Mouse (Mus musculus) forebrain, embryonic 12.5 days (tissue): Measurements from ENCODE around the gene Poln. TPM values are rescaled to one million over a fixed set of nuclear protein-coding genes. Genes with fewer than 3 reads are reported as not detected.

ENCODE experiments used
- ATAC-seq: fragments of 200-750 bp; cut with Nextera tagmentation; 2 replicates; pipeline ENCODE4 v1.8.0; 2017; ENCODE audit warnings: moderate TSS enrichment; ENCODE audit not compliant: low FRiP score
- H3K27ac ChIP-seq: fragments of 300-500 bp; sonication (generic); 2 replicates; pipeline ENCODE4 v1.5.1; 2016; ENCODE audit warnings: mild to moderate bottlenecking
- H3K27me3 ChIP-seq: fragments of 300-500 bp; sonication (generic); 2 replicates; pipeline ENCODE4 v1.6.1; 2016; ENCODE audit warnings: mild to moderate bottlenecking
- H3K36me3 ChIP-seq: fragments of 300-500 bp; sonication (generic); replicated peaks from 2 replicates; pipeline ENCODE4 v1.6.1; 2016; ENCODE audit warnings: mild to moderate bottlenecking
- H3K4me1 ChIP-seq: fragments of 300-500 bp; sonication (generic); 2 replicates; pipeline ENCODE4 v1.6.1; 2016
- H3K4me2 ChIP-seq: fragments of 300-500 bp; sonication (generic); 2 replicates; pipeline ENCODE4 v1.6.1; 2016; ENCODE audit warnings: mild to moderate bottlenecking, moderate library complexity
- H3K4me3 ChIP-seq: fragments of 300-500 bp; sonication (generic); replicated peaks from 2 replicates; pipeline ENCODE4 v1.5.1; 2016; ENCODE audit warnings: mild to moderate bottlenecking
- H3K9ac ChIP-seq: fragments of 300-500 bp; sonication (generic); 2 replicates; pipeline ENCODE4 v1.6.1; 2016; ENCODE audit warnings: mild to moderate bottlenecking
- H3K9me3 ChIP-seq: fragments of 300-500 bp; sonication (generic); 2 replicates; pipeline ENCODE4 v1.6.1; 2016
- WGBS: fragments of 180-500 bp; shearing (Covaris S2); methylation state at CpG from one replicate; pipeline ENCODE4 v1.1.7; 2016; 5-methylcytosine and 5-hydroxymethylcytosine counted together
- polyA plus RNA-seq: library from polyadenylated mRNA; unstranded; fragments of >200 nt; fragmentation: Nextera tagmentation; extraction: Ambion mirVana; gene quantifications from 2 replicates; pipeline ENCODE4 v1.2.1, GENCODE M21; 2016

The Poln gene
- polyA plus RNA-seq, 1 experiment from 2014 or later, result 0.80 TPM

DNA sequence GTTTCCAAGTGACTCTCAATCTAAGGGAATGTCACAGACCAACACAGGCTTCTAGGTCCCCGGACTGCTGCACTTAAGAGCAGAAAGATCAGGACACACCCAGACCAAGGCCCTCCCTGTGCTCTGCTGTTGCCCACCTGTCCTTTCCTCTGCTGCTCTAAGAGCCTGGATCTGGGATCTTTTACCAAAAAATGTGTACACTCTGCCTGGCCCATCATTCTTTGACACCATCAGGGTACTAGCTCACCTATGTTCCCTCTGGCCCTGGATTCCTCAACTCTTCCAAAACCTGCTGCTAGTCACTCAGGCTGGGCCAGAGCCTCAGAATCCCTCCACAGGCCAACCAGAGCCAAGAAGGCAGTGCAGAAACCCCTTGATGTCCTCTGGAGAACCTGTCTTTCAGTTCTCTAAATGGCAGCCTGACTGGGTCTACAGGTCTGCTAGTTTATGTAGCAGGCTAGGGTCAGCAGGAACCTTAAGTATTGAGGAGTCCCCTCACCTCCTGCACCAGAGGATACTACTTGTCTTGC, 15.9 kb upstream of the Poln start:
- H3K27me3 ChIP-seq, result peaks cover 26% of the 10 kb centered on the region
- 89% methylated on average over 1 of the region's 1 CpGs for WGBS
- peak overlapping the region; percentile 94; the same call in 1 of the 2 replicates for H3K4me2 ChIP-seq
- no peak for ATAC-seq
- no peak overlapping the region for H3K27ac ChIP-seq
- no peak overlapping the region for H3K9ac ChIP-seq
- no peak overlapping the region for H3K4me3 ChIP-seq
- peaks cover 43% of the 10 kb centered on the region for H3K4me1 ChIP-seq
- 0 out of 2 replicates have a peak, but pooled peaks cover under 1% of the 10 kb centered on the region for H3K36me3 ChIP-seq
- H3K9me3 ChIP-seq, result no peaks in the 10 kb centered on the region

DNA sequence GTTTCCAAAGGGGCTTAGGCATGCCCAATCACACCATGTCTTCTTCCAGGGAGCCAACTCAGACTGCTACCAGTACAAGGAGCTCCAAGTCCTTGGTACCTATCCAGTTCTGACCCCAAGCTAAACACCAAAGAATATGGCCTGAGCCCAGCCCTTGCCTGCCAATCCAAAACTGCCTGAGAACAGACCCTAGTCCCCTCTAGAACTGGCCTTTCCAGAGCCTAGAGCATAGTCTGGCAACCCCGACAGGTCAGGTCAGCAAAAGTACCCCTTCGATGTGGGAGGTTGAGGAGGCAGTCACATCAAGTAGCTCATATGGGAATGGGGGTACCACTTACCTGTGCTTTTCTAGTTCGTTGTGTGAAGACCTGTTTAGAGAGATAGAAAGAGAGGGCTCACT, 14.7 kb upstream of the Poln start:
- H3K4me2 ChIP-seq, result no peak overlapping the region
- WGBS, result 78% methylated on average over 3 of the region's 3 CpGs
- H3K9ac ChIP-seq, result no peak overlapping the region

DNA sequence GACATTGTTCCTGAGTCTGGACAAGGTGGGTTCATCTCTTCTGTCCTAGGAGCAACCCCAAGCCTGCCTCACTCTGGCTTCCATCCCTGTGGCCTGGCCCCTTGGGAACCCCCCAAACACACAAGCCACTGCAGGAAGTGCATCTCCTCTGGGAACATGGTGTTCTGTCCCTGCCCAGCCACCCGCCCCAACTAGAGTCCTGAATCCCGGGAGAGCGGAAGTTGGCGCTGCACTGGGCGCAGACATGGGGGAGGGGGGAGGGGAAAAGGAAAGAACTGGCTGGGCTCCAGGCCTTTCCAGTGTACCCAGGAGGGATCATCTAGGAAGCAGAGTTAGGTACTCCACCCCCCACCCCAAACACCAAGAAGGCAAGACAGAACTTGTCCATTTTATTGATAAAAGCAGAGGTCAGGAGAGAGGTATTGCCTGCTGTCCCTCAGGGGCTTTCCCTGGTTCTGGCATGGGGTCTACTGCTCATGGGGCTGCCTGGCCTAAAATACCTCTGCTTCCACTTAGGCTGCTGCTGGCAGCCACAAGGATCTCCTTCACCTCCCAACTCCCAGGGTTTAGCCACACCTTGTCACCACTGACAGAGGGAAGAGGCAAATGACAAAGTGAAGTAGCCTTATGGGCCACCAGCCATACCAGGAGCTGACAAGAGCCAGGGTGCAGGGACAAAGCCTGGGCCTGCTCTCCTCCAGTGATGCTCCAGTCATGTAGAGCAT, 14.1 kb upstream of the Poln start:
- Histone ChIP-seq H3K36me3 (peaks cover 4% of the 10 kb centered on the region), H3K4me1 (peaks cover 38% of the 10 kb centered on the region), H3K27me3 (peaks cover 15% of the 10 kb centered on the region; the same call in 1 of the 2 replicates), H3K27ac (no peak overlapping the region), H3K9ac (no peak overlapping the region), H3K4me2 (no peak overlapping the region), H3K9me3 (no peaks in the 10 kb centered on the region), H3K4me3 (no peak overlapping the region)
- 82% methylated on average over 5 of the region's 5 CpGs for whole genome bisulfite sequencing
- ATAC-seq, result no peak

More for the DNA sequence above, 14.7 kb upstream of the Poln start:
- Histone ChIP-seq H3K9me3 (no peaks in the 10 kb centered on the region), H3K27ac (no peak overlapping the region), H3K36me3 (peaks cover 4% of the 10 kb centered on the region), H3K4me3 (no peak overlapping the region), H3K4me1 (peaks cover 43% of the 10 kb centered on the region), H3K27me3 (peaks cover 19% of the 10 kb centered on the region)
- no peak for ATAC-seq

DNA sequence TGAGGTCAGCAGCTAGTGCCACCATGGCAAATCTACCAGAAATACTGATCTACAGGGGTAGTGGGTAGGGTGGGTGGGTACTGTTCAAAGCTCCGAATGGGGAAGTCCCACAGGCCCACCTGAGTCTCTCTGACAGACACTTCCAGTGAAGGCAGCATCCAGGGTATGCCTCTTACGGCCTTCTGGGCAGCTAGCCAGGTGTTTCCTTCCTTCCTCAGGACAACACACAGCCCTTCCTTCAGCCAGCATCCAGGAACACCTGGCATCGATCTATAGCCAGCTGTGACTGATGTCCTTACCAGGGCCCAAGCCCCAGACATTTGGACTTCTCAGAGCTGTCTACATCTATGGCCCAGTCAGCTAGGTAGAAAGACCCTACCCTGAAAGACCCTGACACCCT, 13.2 kb upstream of the Poln start:
- H3K4me3 ChIP-seq, result no peak overlapping the region
- no peak for ATAC-seq
- peaks cover 15% of the 10 kb centered on the region; the same call in 1 of the 2 replicates for H3K27me3 ChIP-seq
- 78% methylated on average over 3 of the region's 3 CpGs for WGBS
- H3K9ac ChIP-seq, result no peak overlapping the region
- no peak overlapping the region for H3K4me2 ChIP-seq
- peaks cover 10% of the 10 kb centered on the region for H3K36me3 ChIP-seq
- H3K27ac ChIP-seq, result no peak overlapping the region
- H3K9me3 ChIP-seq, result no peaks in the 10 kb centered on the region
- peaks cover 36% of the 10 kb centered on the region for H3K4me1 ChIP-seq

DNA sequence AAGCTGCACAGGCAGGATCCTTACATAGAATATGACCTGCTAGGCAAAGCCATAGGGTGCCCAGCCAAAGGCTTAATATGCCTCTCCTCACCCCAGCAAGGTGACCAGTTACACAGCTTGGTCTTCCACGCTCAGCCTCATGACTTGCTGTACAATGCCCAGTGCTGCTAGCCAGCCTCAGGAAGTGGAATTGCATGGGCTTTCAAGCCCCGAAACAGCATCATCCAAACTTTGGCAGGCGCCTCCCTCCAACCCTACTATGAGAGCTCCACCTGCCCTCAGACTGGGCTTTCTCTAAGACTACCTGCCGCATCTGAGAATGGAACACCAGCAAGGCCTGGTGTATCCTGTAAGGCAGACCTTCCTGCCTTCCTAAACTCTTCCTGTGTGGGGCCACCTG, 8.6 kb upstream of the Poln start:
- no peak for ATAC-seq
- no peaks in the 10 kb centered on the region for H3K27me3 ChIP-seq
- no peaks in the 10 kb centered on the region for H3K9me3 ChIP-seq
- H3K4me2 ChIP-seq, result no peak overlapping the region
- H3K9ac ChIP-seq, result no peak overlapping the region
- no peaks in the 10 kb centered on the region for H3K4me1 ChIP-seq
- H3K36me3 ChIP-seq, result peaks cover 28% of the 10 kb centered on the region
- H3K27ac ChIP-seq, result no peak overlapping the region
- WGBS, result 92% methylated on average over 4 of the region's 4 CpGs
- no peak overlapping the region for H3K4me3 ChIP-seq

DNA sequence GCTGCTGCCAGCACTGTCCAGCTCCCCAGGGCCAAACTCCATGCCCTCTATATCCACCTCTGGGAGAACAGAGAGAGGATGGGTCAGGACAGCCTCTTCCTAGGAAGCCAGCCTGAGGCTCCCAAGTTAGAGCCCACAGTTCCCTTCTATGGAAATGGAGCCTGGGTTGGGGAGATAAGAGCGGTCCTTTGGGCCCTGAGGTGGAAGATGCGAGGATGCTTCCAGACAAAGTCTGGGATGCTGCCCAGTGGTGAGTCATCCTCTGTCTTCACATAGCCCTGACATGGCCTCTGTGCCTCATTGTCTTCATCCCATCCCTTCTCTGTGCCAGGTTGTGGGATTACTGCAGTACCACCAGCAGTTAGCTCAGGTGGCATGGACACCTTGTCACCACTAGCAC, 7.8 kb upstream of the Poln start:
- peaks cover 28% of the 10 kb centered on the region for H3K36me3 ChIP-seq
- no peak overlapping the region for H3K9ac ChIP-seq
- H3K4me2 ChIP-seq, result no peak overlapping the region
- no peak overlapping the region for H3K27ac ChIP-seq
- ATAC-seq, result no peak
- H3K4me3 ChIP-seq, result no peak overlapping the region
- no peaks in the 10 kb centered on the region for H3K4me1 ChIP-seq
- no peaks in the 10 kb centered on the region for H3K9me3 ChIP-seq
- 93% methylated on average over 2 of the region's 2 CpGs for WGBS
- H3K27me3 ChIP-seq, result no peaks in the 10 kb centered on the region

DNA sequence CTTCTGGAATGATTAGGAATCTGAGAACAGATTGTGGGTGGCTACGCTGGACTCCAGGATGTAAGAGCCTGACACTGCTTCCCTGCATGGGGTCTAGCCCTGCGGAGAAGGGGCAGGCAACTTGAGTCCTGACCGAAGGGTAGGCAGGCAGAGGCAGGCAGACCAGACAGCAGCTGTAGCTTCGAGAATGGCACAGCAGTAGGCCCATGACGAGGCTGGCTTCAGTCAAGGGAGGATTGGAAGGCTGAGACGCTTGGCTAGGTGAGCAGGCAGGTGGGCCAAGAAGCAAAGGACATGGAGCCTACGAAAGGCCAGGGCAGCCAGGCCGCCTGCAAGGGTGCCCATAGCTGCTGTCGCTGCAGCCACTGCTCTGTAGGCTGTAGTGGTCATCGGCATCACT, 7.4 kb upstream of the Poln start:
- no peak for ATAC-seq
- WGBS, result 69% methylated on average over 10 of the region's 10 CpGs
- no peaks in the 10 kb centered on the region for H3K27me3 ChIP-seq
- no peak overlapping the region for H3K4me3 ChIP-seq
- H3K4me1 ChIP-seq, result no peaks in the 10 kb centered on the region
- H3K36me3 ChIP-seq, result peaks cover 28% of the 10 kb centered on the region
- no peak overlapping the region for H3K9ac ChIP-seq
- no peak overlapping the region for H3K27ac ChIP-seq
- no peaks in the 10 kb centered on the region for H3K9me3 ChIP-seq
- no peak overlapping the region for H3K4me2 ChIP-seq

DNA sequence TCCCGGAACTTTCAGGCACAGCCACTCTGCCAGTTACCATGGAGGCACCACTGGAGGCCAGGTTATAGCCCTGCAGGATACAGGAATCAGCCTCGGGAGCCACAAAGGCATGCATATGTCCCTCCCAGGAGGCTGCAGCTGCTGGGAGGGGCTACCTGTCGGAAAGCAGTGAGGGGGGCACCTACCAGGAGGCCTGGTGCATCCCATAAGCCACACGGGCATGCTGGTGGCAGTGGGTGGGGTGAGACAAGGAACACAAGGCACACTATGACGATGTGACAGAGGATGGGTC, 6.1 kb upstream of the Poln start:
- Histone ChIP-seq H3K4me3 (no peak overlapping the region), H3K27me3 (no peaks in the 10 kb centered on the region), H3K9ac (no peak overlapping the region), H3K36me3 (peaks cover 28% of the 10 kb centered on the region), H3K9me3 (no peaks in the 10 kb centered on the region), H3K27ac (no peak overlapping the region), H3K4me2 (no peak overlapping the region), H3K4me1 (no peaks in the 10 kb centered on the region)
- ATAC-seq, result no peak
- 20% methylated on average over 5 of the region's 5 CpGs for WGBS

DNA sequence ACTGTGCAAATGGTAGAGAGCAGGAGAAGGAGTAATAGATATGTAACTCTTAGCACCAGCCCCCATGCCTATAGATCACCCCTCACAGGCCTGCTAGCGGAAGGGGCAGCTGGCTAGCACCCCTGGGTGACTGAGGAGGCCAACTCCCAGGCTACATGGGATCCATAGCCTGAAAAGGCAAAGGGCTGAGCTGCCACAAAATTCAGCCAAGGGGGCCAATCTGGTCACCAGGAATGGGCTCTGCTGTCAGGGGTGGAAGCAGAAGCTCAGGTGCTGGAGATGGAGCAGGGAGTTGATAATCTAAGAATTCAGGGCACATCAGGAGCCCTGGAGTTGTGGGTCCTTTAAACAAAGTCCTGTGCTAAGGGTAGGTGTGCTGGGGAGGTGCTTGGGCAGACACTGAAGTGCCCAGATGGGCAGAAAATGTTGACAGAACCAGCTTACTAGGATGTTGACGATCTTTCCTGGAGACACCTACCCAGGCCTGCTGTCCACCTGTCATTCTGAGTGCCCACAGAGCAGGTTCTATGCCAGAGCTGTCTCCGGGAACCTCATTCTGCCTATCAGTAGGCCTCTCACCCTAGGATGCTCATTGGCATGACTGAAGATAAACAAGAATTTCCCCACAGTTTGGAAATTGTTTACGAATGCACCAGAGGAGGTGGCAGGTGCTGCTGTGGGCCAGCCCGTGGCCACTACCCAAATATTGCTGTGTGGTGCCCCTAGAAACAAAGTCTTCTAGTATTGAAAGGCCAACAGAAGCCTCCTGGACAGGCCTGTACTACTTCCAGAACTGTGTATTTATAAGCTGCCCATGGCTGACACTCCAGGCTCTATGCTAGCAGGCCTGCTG, 5.5 kb upstream of the Poln start:
- Histone ChIP-seq H3K36me3 (peaks cover 24% of the 10 kb centered on the region), H3K9me3 (no peaks in the 10 kb centered on the region), H3K27ac (no peak overlapping the region), H3K4me2 (no peak overlapping the region), H3K9ac (no peak overlapping the region), H3K27me3 (no peaks in the 10 kb centered on the region), H3K4me3 (no peak overlapping the region), H3K4me1 (peaks cover 3% of the 10 kb centered on the region; the same call in 1 of the 2 replicates)
- ATAC-seq, result no peak
- WGBS, result 80% methylated on average over 5 of the region's 5 CpGs

DNA sequence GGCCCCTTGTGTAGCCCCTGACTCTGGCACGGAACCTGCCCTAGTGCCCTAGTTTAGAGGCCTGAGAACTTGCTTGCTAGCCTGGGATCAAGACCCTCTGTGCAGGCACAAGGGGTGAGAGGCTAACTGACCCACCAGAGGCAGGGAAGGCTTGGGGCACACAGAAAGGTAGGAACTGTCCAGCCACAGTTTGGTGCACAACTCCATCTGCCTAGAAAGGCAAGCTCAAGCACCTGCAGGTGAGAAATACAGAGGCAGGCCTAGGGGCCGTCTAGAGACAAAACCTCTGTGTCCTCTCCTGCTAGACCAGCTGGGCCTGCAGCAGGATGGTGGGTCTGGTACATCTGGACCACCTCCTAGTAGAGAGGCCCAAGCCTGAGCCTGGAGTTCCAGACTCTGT, 4.8 kb upstream of the Poln start:
- Histone ChIP-seq H3K9me3 (no peaks in the 10 kb centered on the region), H3K27me3 (no peaks in the 10 kb centered on the region), H3K27ac (no peak overlapping the region), H3K36me3 (peaks cover 24% of the 10 kb centered on the region), H3K4me2 (no peak overlapping the region), H3K4me3 (no peak overlapping the region), H3K4me1 (peaks cover 5% of the 10 kb centered on the region; the same call in 1 of the 2 replicates), H3K9ac (no peak overlapping the region)
- WGBS, result 89% methylated on average over 2 of the region's 2 CpGs
- ATAC-seq, result no peak

DNA sequence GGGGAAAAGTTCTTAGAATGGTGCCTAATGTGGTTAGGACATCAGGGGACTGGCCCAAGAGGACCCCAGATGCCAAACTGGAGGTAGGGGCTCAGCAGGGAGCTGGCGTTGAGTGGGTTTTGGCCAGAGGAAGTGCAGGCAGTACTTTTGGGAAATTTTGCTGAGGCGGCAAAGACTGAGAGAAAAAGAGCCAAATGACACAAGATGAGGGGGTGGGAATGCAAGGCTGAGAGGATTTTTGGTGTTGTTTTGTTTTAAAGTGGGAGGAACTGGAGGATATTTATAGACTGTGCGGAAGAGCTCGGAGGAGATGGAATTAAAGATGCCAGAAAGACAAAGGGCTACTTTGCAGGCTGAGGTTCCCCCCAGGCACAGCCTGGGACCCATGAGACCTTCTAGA, 1.5 kb upstream of the Poln start:
- H3K27ac ChIP-seq, result no peak overlapping the region
- no peaks in the 10 kb centered on the region for H3K27me3 ChIP-seq

DNA sequence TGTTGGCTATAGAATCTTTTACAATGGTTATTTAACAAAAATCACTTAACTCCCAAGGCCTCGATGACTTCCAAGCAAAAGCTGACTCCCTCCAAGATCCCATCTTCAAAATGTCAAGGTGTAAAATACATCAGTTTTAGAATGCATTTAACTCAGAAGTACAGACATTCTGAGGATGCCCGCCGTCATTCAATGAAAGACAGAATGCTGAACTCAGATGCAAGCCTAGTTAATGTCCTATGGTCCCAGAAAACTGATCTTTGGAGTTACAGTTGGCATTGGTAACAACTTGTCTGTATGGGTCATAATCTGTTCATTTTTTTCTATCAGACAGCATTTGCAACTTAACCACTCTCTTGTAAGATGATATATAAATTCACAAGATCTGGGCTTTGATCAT, 706 bp upstream of the Poln start:
- H3K36me3 ChIP-seq, result peaks cover 2% of the 10 kb centered on the region; the same call in 1 of the 2 replicates
- H3K9ac ChIP-seq, result peak overlapping the region; percentile 56; the same call in 1 of the 2 replicates
- no peak for ATAC-seq
- peaks cover 18% of the 10 kb centered on the region for H3K4me1 ChIP-seq
- 87% methylated on average over 3 of the region's 3 CpGs for WGBS
- H3K27ac ChIP-seq, result peak overlapping the region; percentile 91
- H3K27me3 ChIP-seq, result no peaks in the 10 kb centered on the region
- peak overlapping the region; percentile 61 for H3K4me2 ChIP-seq
- peak overlapping the region; percentile 79 for H3K4me3 ChIP-seq
- no peaks in the 10 kb centered on the region for H3K9me3 ChIP-seq

More for the DNA sequence above, 1.5 kb upstream of the Poln start:
- Histone ChIP-seq H3K36me3 (peaks cover 2% of the 10 kb centered on the region), H3K4me1 (peaks cover 17% of the 10 kb centered on the region), H3K9ac (no peak overlapping the region), H3K4me2 (no peak overlapping the region), H3K4me3 (no peak overlapping the region), H3K9me3 (no peaks in the 10 kb centered on the region)
- WGBS, result 84% methylated on average over 4 of the region's 4 CpGs
- no peak for ATAC-seq
